Mouse (Mus musculus): ENCODE measurements around the gene Nr4a3. TPM values are rescaled to one million over a fixed set of nuclear protein-coding genes. Genes with fewer than 3 reads are reported as not detected.

Gene Nr4a3
- total and polyA plus RNA-seq, 3 experiments, result 0.17 TPM; not detected in 2

DNA sequence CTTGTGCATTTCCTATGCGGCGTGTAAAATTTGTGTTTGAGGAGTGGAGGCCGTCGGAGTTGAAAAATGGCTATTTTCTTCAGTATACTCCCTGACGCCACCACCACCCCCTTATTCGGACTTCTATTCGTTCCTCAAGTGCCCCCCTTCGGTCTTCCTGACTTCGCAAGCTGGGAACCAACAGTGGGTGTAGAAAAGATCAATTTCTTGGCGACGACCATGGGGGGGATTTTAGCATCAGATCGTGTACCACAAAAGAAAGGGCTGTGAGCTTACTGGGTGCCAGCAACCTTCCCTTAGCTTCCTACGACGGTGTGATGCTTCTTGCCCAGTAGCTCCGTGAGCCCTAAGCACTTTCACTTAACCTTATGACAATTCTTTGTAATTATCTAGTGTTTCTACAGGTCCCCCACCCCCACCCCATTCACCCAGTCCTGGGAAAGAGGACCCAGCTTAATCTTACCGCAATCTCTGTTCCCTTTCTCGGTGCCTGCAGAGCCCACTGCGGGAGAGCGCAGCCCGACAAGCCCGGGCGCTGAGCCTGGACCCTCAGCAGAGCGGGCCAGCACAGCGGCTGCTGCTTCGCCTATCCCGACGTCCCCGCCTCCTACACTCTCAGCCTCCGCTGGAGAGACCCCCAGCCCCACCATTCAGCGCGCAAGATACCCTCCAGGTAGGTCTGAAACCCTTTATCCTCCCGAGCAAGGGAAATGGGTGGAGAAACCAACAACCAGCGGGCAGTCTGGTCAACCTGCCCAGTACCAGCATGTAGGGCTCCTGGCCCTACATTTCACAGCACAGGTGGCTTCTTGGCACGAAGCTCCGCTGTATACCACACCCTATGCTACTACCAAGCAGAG is 3.7 kb downstream of the Nr4a3 start:
- Histone ChIP-seq H3K9me3 (replicated peaks; ENCODE audit: insufficient read depth, low read length) (no peaks in the 10 kb centered on the region), H3K27ac (ENCODE audit: control insufficient read depth, low read depth, low read length) (no peak overlapping the region), H3K9ac (ENCODE audit: control insufficient read depth, low read depth, low read length, poor library complexity, severe bottlenecking) (no peak overlapping the region), H3K79me2 (ENCODE audit: control insufficient read depth, insufficient read depth, low read length, poor library complexity) (peaks cover under 1% of the 10 kb centered on the region; the same call in 1 of the 2 replicates), H3K36me3 (ENCODE audit: control insufficient read depth in 1 of 2, insufficient read depth in 2 of 2, low read length in 2 of 2) (no peaks in the 10 kb centered on the region), H3K4me3 (ENCODE audit: control insufficient read depth in 1 of 2, insufficient read depth in 1 of 2, low read depth in 2 of 2, low read length in 2 of 2) (no peak overlapping the region), H3K27me3 (ENCODE audit: control insufficient read depth in 1 of 2, insufficient read depth in 2 of 2, low read length in 2 of 2) (peaks cover 0 to 4% of the 10 kb centered on the region in 2 experiments; a peak in 1 of 4 replicates), H3K4me1 (ENCODE audit: control insufficient read depth in 1 of 2, insufficient read depth in 2 of 2, low read length in 2 of 2) (no peaks in the 10 kb centered on the region; a peak in 1 of 4 replicates)
- no peak for TF ChIP-seq UBTF (IDR thresholded peaks at IDR 0.05; ENCODE audit: borderline replicate concordance, insufficient read depth, low read depth, low read length)
- TF ChIP-seq KAT2A (conservative IDR thresholded peaks at IDR 0.05; ENCODE audit: low read depth, low read length), result no peak
- no peak for TF ChIP-seq HCFC1 (IDR thresholded peaks at IDR 0.05; ENCODE audit: low read depth, low read length)
- no peak for TF ChIP-seq SMC3 (IDR thresholded peaks at IDR 0.05; ENCODE audit: low read depth, low read length)
- TF ChIP-seq POLR2AphosphoS2 (IDR thresholded peaks at IDR 0.05; ENCODE audit: low read length), result no peak
- TF ChIP-seq ELF1 (IDR thresholded peaks at IDR 0.05; ENCODE audit: low read depth, low read length), result no peak
- TF ChIP-seq MYB (IDR thresholded peaks at IDR 0.05; ENCODE audit: low read depth, low read length), result no peak
- no peak for TF ChIP-seq RCOR1 (IDR thresholded peaks at IDR 0.05; ENCODE audit: low read depth, low read length)
- TF ChIP-seq MEF2A (IDR thresholded peaks at IDR 0.05; ENCODE audit: extremely low read depth, insufficient replicate concordance, low read depth, low read length, poor library complexity, severe bottlenecking), result no peak
- TF ChIP-seq CHD2 (IDR thresholded peaks at IDR 0.05; ENCODE audit: low read length), result no peak
- TF ChIP-seq POLR2A (IDR thresholded peaks at IDR 0.05; ENCODE audit: control insufficient read depth in 1 of 2, insufficient read depth in 1 of 2, low read depth in 1 of 2, low read length in 2 of 2, poor library complexity in 1 of 2), result no peak
- TF ChIP-seq E2F4 (IDR thresholded peaks at IDR 0.05; ENCODE audit: borderline replicate concordance, low read depth, low read length), result no peak
- no peak for TF ChIP-seq GABPA (IDR thresholded peaks at IDR 0.05; ENCODE audit: low read depth, low read length)
- no peak for TF ChIP-seq RAD21 (IDR thresholded peaks at IDR 0.05; ENCODE audit: low read depth, low read length)
- no peak for TF ChIP-seq ETS1 (IDR thresholded peaks at IDR 0.05; ENCODE audit: low read depth, low read length)
- no peak for DNase-seq (ENCODE audit: low read depth, low spot score)

DNA sequence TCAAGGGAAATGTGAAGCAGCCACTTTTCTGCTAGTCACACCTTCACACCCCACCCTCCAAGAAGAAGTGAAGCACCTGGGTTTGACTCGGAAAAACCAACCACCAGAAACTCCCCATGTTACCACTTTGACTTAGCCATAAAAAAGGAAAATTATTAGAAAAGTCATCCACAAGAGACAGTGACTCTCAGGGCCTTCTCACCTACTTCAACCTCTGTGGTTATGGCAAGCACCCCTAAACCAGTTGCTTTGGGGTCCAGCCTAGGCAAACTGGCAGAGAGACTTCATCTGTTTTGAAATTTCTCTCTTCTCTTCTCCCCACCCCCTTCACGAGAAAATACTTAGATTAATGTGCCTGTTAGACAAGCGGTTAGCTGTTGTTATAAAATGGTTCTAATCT is 5.1 kb downstream of the Nr4a3 start:
- no peak overlapping the region for H3K4me3 ChIP-seq (ENCODE audit: control insufficient read depth in 1 of 2, insufficient read depth in 1 of 2, low read depth in 2 of 2, low read length in 2 of 2)
- H3K9ac ChIP-seq (ENCODE audit: control insufficient read depth, low read depth, low read length, poor library complexity, severe bottlenecking), result no peak overlapping the region
- H3K9me3 ChIP-seq (replicated peaks; ENCODE audit: insufficient read depth, low read length), result no peaks in the 10 kb centered on the region
- H3K27me3 ChIP-seq (ENCODE audit: control insufficient read depth in 1 of 2, insufficient read depth in 2 of 2, low read length in 2 of 2), result peaks cover 0 to 4% of the 10 kb centered on the region in 2 experiments; a peak in 1 of 4 replicates
- no peak overlapping the region for H3K27ac ChIP-seq (ENCODE audit: control insufficient read depth, low read depth, low read length)
- DNase-seq (ENCODE audit: low read depth, low spot score), result no peak
- TF ChIP-seq MXI1 (IDR thresholded peaks at IDR 0.05; ENCODE audit: low read depth, low read length) (no peak), TBP (IDR thresholded peaks at IDR 0.05; ENCODE audit: low read depth, low read length) (no peak), MAX (IDR thresholded peaks at IDR 0.05; ENCODE audit: low read length) (no peak), CHD2 (IDR thresholded peaks at IDR 0.05; ENCODE audit: low read length) (no peak), KAT2A (conservative IDR thresholded peaks at IDR 0.05; ENCODE audit: low read depth, low read length) (no peak), ETS1 (IDR thresholded peaks at IDR 0.05; ENCODE audit: low read depth, low read length) (no peak), ZMIZ1 (IDR thresholded peaks at IDR 0.05; ENCODE audit: low read depth, low read length) (no peak), SIN3A (IDR thresholded peaks at IDR 0.05; ENCODE audit: low read length) (no peak), GATA1 (IDR thresholded peaks at IDR 0.05; ENCODE audit: low read depth, low read length) (no peak), POLR2AphosphoS5 (IDR thresholded peaks at IDR 0.05; ENCODE audit: borderline replicate concordance, low read depth, low read length) (no peak)
- H3K36me3 ChIP-seq (ENCODE audit: control insufficient read depth in 1 of 2, insufficient read depth in 2 of 2, low read length in 2 of 2), result no peaks in the 10 kb centered on the region
- no peaks in the 10 kb centered on the region for H3K79me2 ChIP-seq (ENCODE audit: control insufficient read depth, insufficient read depth, low read length, poor library complexity)
- no peaks in the 10 kb centered on the region; a peak in 1 of 4 replicates for H3K4me1 ChIP-seq (ENCODE audit: control insufficient read depth in 1 of 2, insufficient read depth in 2 of 2, low read length in 2 of 2)

All from MEL (cell line).